Mouse (Mus musculus) MEL (cell line): Measurements from ENCODE around the gene Plxdc2. TPM values are rescaled to one million over a fixed set of nuclear protein-coding genes. Genes with fewer than 3 reads are reported as not detected.

Experiments
- DNase-seq: peaks from one replicate; pipeline ENCODE4 v3.0.0; 2011; ENCODE audit warnings: low read depth, low spot score
- H3K27ac ChIP-seq: 2 replicates; pipeline ENCODE4 v1.5.1; 2012; ENCODE audit warnings: low read depth, mild to moderate bottlenecking, control low read depth, low read length, moderate library complexity; ENCODE audit not compliant: control insufficient read depth
- H3K27me3 ChIP-seq, 2 experiments: fragments of 150-350 bp in 1 of 2; sonication (generic) in 1 of 2; 2 replicates each; pipeline ENCODE4 v1.6.1; 2012; ENCODE audit warnings: low read length in 2 of 2, mild to moderate bottlenecking in 2 of 2, improper control_type of control experiment in 1 of 2, moderate library complexity in 1 of 2; ENCODE audit not compliant: insufficient read depth in 2 of 2, control insufficient read depth in 1 of 2
- H3K36me3 ChIP-seq, 2 experiments: 2 replicates each; pipeline ENCODE4 v1.6.1; 2012 to 2014; ENCODE audit warnings: low read length in 2 of 2, improper control_type of control experiment in 1 of 2, inconsistent platforms in 1 of 2, mild to moderate bottlenecking in 1 of 2; ENCODE audit not compliant: insufficient read depth in 2 of 2, control insufficient read depth in 1 of 2
- H3K4me1 ChIP-seq, 2 experiments: fragments of 150-350 bp in 1 of 2; sonication (generic) in 1 of 2; 2 replicates each; pipeline ENCODE4 v1.6.1; 2012; ENCODE audit warnings: low read length in 2 of 2, improper control_type of control experiment in 1 of 2, mild to moderate bottlenecking in 1 of 2; ENCODE audit not compliant: insufficient read depth in 2 of 2, control insufficient read depth in 1 of 2
- H3K4me3 ChIP-seq, 2 experiments: fragments of 150-350 bp in 1 of 2; sonication (generic) in 1 of 2; 2 replicates each; pipeline ENCODE4 v1.5.1; 2012; ENCODE audit warnings: low read depth in 2 of 2, low read length in 2 of 2, mild to moderate bottlenecking in 2 of 2, moderate library complexity in 2 of 2, control low read depth in 1 of 2, improper control_type of control experiment in 1 of 2; ENCODE audit not compliant: control insufficient read depth in 1 of 2, insufficient read depth in 1 of 2
- H3K79me2 ChIP-seq: 2 replicates; pipeline ENCODE4 v1.6.1; 2012; ENCODE audit warnings: mild to moderate bottlenecking, low read length, moderate library complexity; ENCODE audit not compliant: control insufficient read depth, poor library complexity, insufficient read depth
- H3K9ac ChIP-seq: 2 replicates; pipeline ENCODE4 v1.6.1; 2012; ENCODE audit warnings: low read depth, mild to moderate bottlenecking, control low read depth, low read length, moderate library complexity; ENCODE audit not compliant: control insufficient read depth, poor library complexity, severe bottlenecking
- H3K9me3 ChIP-seq: fragments of 150-350 bp; sonication (generic); replicated peaks from 2 replicates; pipeline ENCODE4 v1.6.1; 2012; ENCODE audit warnings: mild to moderate bottlenecking, low read length, improper control_type of control experiment, moderate library complexity; ENCODE audit not compliant: insufficient read depth
- BHLHE40 ChIP-seq: IDR thresholded peaks from 2 replicates; pipeline ENCODE4 v1.6.1; 2012; ENCODE audit warnings: low read depth, mild to moderate bottlenecking, inconsistent platforms, low read length, improper control_type of control experiment, borderline replicate concordance
- CHD1 ChIP-seq: IDR thresholded peaks from 2 replicates; pipeline ENCODE4 v1.6.1; 2012; ENCODE audit warnings: low read depth, mild to moderate bottlenecking, inconsistent platforms, low read length, improper control_type of control experiment
- CHD2 ChIP-seq: IDR thresholded peaks from 2 replicates; pipeline ENCODE4 v1.6.1; 2011; ENCODE audit warnings: low read length, improper control_type of control experiment
- CTCF ChIP-seq, 3 experiments: IDR thresholded peaks in 2 of 3; conservative IDR thresholded peaks in 1 of 3; 2 replicates each; pipeline ENCODE4 v1.5.1; 2011 to 2012; ENCODE audit warnings: low read length in 3 of 3, low read depth in 2 of 3, mild to moderate bottlenecking in 2 of 3, improper control_type of control experiment in 1 of 3, inconsistent platforms in 1 of 3, mixed read lengths in 1 of 3, moderate library complexity in 1 of 3; ENCODE audit not compliant: control insufficient read depth in 1 of 3, insufficient read depth in 1 of 3, poor library complexity in 1 of 3, severe bottlenecking in 1 of 3
- E2F4 ChIP-seq: IDR thresholded peaks from 2 replicates; pipeline ENCODE4 v1.6.1; 2011; ENCODE audit warnings: low read depth, low read length, improper control_type of control experiment, borderline replicate concordance
- ETS1 ChIP-seq: IDR thresholded peaks from 2 replicates; pipeline ENCODE4 v1.6.1; 2012; ENCODE audit warnings: low read depth, mild to moderate bottlenecking, inconsistent platforms, low read length, improper control_type of control experiment, moderate library complexity
- GABPA ChIP-seq: IDR thresholded peaks from 2 replicates; pipeline ENCODE4 v1.6.1; 2012; ENCODE audit warnings: low read depth, mild to moderate bottlenecking, inconsistent platforms, low read length, improper control_type of control experiment, moderate library complexity
- HCFC1 ChIP-seq: IDR thresholded peaks from 2 replicates; pipeline ENCODE4 v1.6.1; 2012; ENCODE audit warnings: low read depth, mild to moderate bottlenecking, inconsistent platforms, low read length, improper control_type of control experiment, moderate library complexity
- MAFK ChIP-seq: IDR thresholded peaks from 2 replicates; pipeline ENCODE4 v1.6.1; 2011; ENCODE audit warnings: low read depth, mild to moderate bottlenecking, low read length, improper control_type of control experiment, borderline replicate concordance
- MAZ ChIP-seq: IDR thresholded peaks from 2 replicates; pipeline ENCODE4 v1.6.1; 2012; ENCODE audit warnings: low read depth, mild to moderate bottlenecking, inconsistent platforms, low read length, improper control_type of control experiment
- MXI1 ChIP-seq: IDR thresholded peaks from 2 replicates; pipeline ENCODE4 v1.6.1; 2011; ENCODE audit warnings: mild to moderate bottlenecking, low read depth, low read length, improper control_type of control experiment
- MYB ChIP-seq: IDR thresholded peaks from 2 replicates; pipeline ENCODE4 v1.6.1; 2011; ENCODE audit warnings: mild to moderate bottlenecking, low read depth, low read length, improper control_type of control experiment
- MYC ChIP-seq: IDR thresholded peaks from 2 replicates; pipeline ENCODE4 v1.6.1; 2011; ENCODE audit warnings: low read depth, mild to moderate bottlenecking, low read length, improper control_type of control experiment, moderate library complexity
- NELFE ChIP-seq: IDR thresholded peaks from 2 replicates; pipeline ENCODE4 v1.6.1; 2011; ENCODE audit warnings: low read depth, low read length, improper control_type of control experiment
- POLR2AphosphoS2 ChIP-seq: IDR thresholded peaks from 2 replicates; pipeline ENCODE4 v1.6.1; 2011; ENCODE audit warnings: low read length, improper control_type of control experiment
- RAD21 ChIP-seq: IDR thresholded peaks from 2 replicates; pipeline ENCODE4 v1.6.1; 2011; ENCODE audit warnings: mild to moderate bottlenecking, low read depth, low read length, improper control_type of control experiment
- SIN3A ChIP-seq: IDR thresholded peaks from 2 replicates; pipeline ENCODE4 v1.6.1; 2012; ENCODE audit warnings: low read length, improper control_type of control experiment, inconsistent platforms
- SMC3 ChIP-seq: IDR thresholded peaks from 2 replicates; pipeline ENCODE4 v1.6.1; 2011; ENCODE audit warnings: low read depth, low read length, improper control_type of control experiment
- TCF12 ChIP-seq: IDR thresholded peaks from 2 replicates; pipeline ENCODE4 v1.6.1; 2014; ENCODE audit warnings: low read depth, mild to moderate bottlenecking, inconsistent platforms, low read length, improper control_type of control experiment, moderate library complexity
- UBTF ChIP-seq: IDR thresholded peaks from 2 replicates; pipeline ENCODE4 v1.6.1; 2012; ENCODE audit warnings: low read depth, mild to moderate bottlenecking, inconsistent platforms, low read length, improper control_type of control experiment, moderate library complexity, borderline replicate concordance; ENCODE audit not compliant: insufficient read depth
- USF1 ChIP-seq: IDR thresholded peaks from 2 replicates; pipeline ENCODE4 v1.6.1; 2014; ENCODE audit warnings: low read depth, mild to moderate bottlenecking, inconsistent platforms, low read length, improper control_type of control experiment, moderate library complexity
- ZMIZ1 ChIP-seq: IDR thresholded peaks from 2 replicates; pipeline ENCODE4 v1.6.1; 2012; ENCODE audit warnings: low read depth, mild to moderate bottlenecking, inconsistent platforms, low read length, improper control_type of control experiment, moderate library complexity
- polyA plus RNA-seq, 2 experiments: library from polyadenylated mRNA; stranded (reverse) in 1 of 2; unstranded in 1 of 2; fragments of >175 nt in 1 of 2; fragments of >200 nt in 1 of 2; gene quantifications; 2 replicates each; pipeline versions ENCODE4 v1.2.1 to v1.2.4; 2012; ENCODE audit warnings: low replicate concordance in 2 of 2, low read depth in 1 of 2; ENCODE audit not compliant: insufficient read length in 2 of 2, insufficient read depth in 1 of 2, missing spikeins in 1 of 2
- total RNA-seq: library from RNA; depleted of rRNA; stranded (reverse); fragments of 300-350 nt; gene quantifications from 2 replicates; pipeline ENCODE4 v1.2.3, GENCODE M21; 2012

Gene Plxdc2
- total and polyA plus RNA-seq, 3 experiments, result not detected

- Histone ChIP-seq H3K4me1 (no peaks in the 10 kb centered on the region), H3K9me3 (no peaks in the 10 kb centered on the region), H3K79me2 (no peaks in the 10 kb centered on the region), H3K27ac (no peak overlapping the region), H3K9ac (no peak overlapping the region), H3K4me3 (no peak overlapping the region), H3K36me3 (no peaks in the 10 kb centered on the region), H3K27me3 (no peaks in the 10 kb centered on the region)
- no peak for TF ChIP-seq POLR2AphosphoS2
- no peak for TF ChIP-seq MYB
- no peak for TF ChIP-seq UBTF
- no peak for TF ChIP-seq NELFE
- no peak for TF ChIP-seq HCFC1
- DNase-seq, result no peak
Observed at GRCm38 (mm10) chr2:16387787-16388186, 31.7 kb downstream of the Plxdc2 start.

- Histone ChIP-seq H3K4me1 (no peaks in the 10 kb centered on the region), H3K9ac (no peak overlapping the region), H3K4me3 (no peak overlapping the region), H3K27me3 (no peaks in the 10 kb centered on the region; a peak in 1 of 4 replicates), H3K36me3 (no peaks in the 10 kb centered on the region), H3K9me3 (no peaks in the 10 kb centered on the region), H3K27ac (no peak overlapping the region), H3K79me2 (no peaks in the 10 kb centered on the region)
- no peak for DNase-seq
- TF ChIP-seq ETS1 (no peak), SMC3 (no peak), MXI1 (no peak), E2F4 (no peak), HCFC1 (no peak), GABPA (no peak), CTCF (IDR thresholded peaks at IDR 0.05 in 2 of 3, conservative IDR thresholded peaks at IDR 0.05 in 1 of 3; ENCODE audit: control insufficient read depth in 1 of 3, insufficient read depth in 1 of 3, low read depth in 2 of 3, low read length in 3 of 3, poor library complexity in 1 of 3, severe bottlenecking in 1 of 3) (no peak), RAD21 (no peak), USF1 (no peak), NELFE (no peak), MYC (no peak), CHD2 (no peak), CHD1 (no peak), ZMIZ1 (no peak)
Observed at GRCm38 (mm10) chr2:16397501-16397900, 41.4 kb downstream of the Plxdc2 start.

GRCm38 (mm10) chr2:16398006-16398405 lies 41.9 kb downstream of the Plxdc2 start:
- H3K27me3 ChIP-seq, result no peaks in the 10 kb centered on the region; a peak in 1 of 4 replicates
- H3K27ac ChIP-seq, result no peak overlapping the region
- no peak overlapping the region for H3K4me3 ChIP-seq
- no peaks in the 10 kb centered on the region for H3K4me1 ChIP-seq
- H3K9ac ChIP-seq, result no peak overlapping the region
- TF ChIP-seq MYB (no peak), MAFK (no peak), ETS1 (no peak), TCF12 (no peak), BHLHE40 (no peak), SIN3A (no peak), MAZ (no peak), MYC (no peak)
- no peaks in the 10 kb centered on the region for H3K79me2 ChIP-seq
- DNase-seq, result no peak
- no peaks in the 10 kb centered on the region for H3K36me3 ChIP-seq
- H3K9me3 ChIP-seq, result no peaks in the 10 kb centered on the region
